Mouse (Mus musculus): ENCODE data around the gene Rad9a. TPM values are rescaled to one million over a fixed set of nuclear protein-coding genes. Genes with fewer than 3 reads are reported as not detected.

The Rad9a gene
- total and polyA plus RNA-seq, 3 experiments = 4.1 to 13.5 (median 4.4) TPM

GRCm38 (mm10) chr19:4170723-4171392 is 30.6 kb downstream of the Rad9a start:
- peak overlapping the region; percentile 52; the same call in 1 of the 2 replicates for H3K9ac ChIP-seq (ENCODE audit: low read depth, low read length)
- peaks cover 8% of the 10 kb centered on the region for H3K4me1 ChIP-seq (ENCODE audit: control insufficient read depth, insufficient read depth, low read length)
- no peak overlapping the region for H3K4me3 ChIP-seq
- WGBS = 81% methylated on average over 10 of the region's 10 CpGs
- H3K27ac ChIP-seq = peak overlapping the region; percentile 92
- H3K79me2 ChIP-seq (replicated peaks; ENCODE audit: control insufficient read depth, insufficient read depth, low read length) = no peaks in the 10 kb centered on the region
- intact Hi-C loops (cut with DNase I) = loop anchor here (1.0 to 2.0 kb wide), 2 partner anchors 21 to 58 kb away; partner anchors contain the start of gene Ppp1ca
- DNase-seq = peak in 1 of 2 experiments; percentile 30
- no peaks in the 10 kb centered on the region for H3K36me3 ChIP-seq (ENCODE audit: control insufficient read depth, insufficient read depth, low read length)
- no peaks in the 10 kb centered on the region for H3K27me3 ChIP-seq (ENCODE audit: control insufficient read depth, insufficient read depth, low read length)
- TF ChIP-seq EP300 (IDR thresholded peaks at IDR 0.05; ENCODE audit: insufficient read depth, low read depth, low read length) = no peak
- no peak for TF ChIP-seq CTCF (IDR thresholded peaks at IDR 0.05)
- no peak for TF ChIP-seq POLR2A (IDR thresholded peaks at IDR 0.05; ENCODE audit: insufficient read depth, low read depth, low read length)

- WGBS = 5% methylated on average over 27 of the region's 27 CpGs
- no peak for DNase-seq
- Histone ChIP-seq H3K4me1 (ENCODE audit: control insufficient read depth, insufficient read depth, low read length) (peaks cover 6% of the 10 kb centered on the region), H3K4me3 (peak overlapping the region; percentile 60), H3K79me2 (replicated peaks; ENCODE audit: control insufficient read depth, insufficient read depth, low read length) (no peaks in the 10 kb centered on the region), H3K27ac (peak overlapping the region; percentile 92), H3K36me3 (ENCODE audit: control insufficient read depth, insufficient read depth, low read length) (no peaks in the 10 kb centered on the region), H3K27me3 (ENCODE audit: control insufficient read depth, insufficient read depth, low read length) (no peaks in the 10 kb centered on the region), H3K9ac (ENCODE audit: low read depth, low read length) (peak overlapping the region; percentile 86)
- TF ChIP-seq EP300 (IDR thresholded peaks at IDR 0.05; ENCODE audit: insufficient read depth, low read depth, low read length) = no peak
- TF ChIP-seq CTCF (IDR thresholded peaks at IDR 0.05) = no peak
- no peak for TF ChIP-seq POLR2A (IDR thresholded peaks at IDR 0.05; ENCODE audit: insufficient read depth, low read depth, low read length)
- intact Hi-C loops (cut with DNase I) = loop anchor here (1.0 to 2.0 kb wide), 2 partner anchors 22 to 59 kb away; partner anchors contain the start of gene Ppp1ca
These were observed 31.7 kb downstream of the Rad9a start for GRCm38 (mm10) chr19:4169810-4170209.

- no peaks in the 10 kb centered on the region for H3K36me3 ChIP-seq (ENCODE audit: control insufficient read depth, insufficient read depth, low read length)
- DNase-seq = peak; percentile 99 to 100
- under 1% methylated on average over 35 of the region's 43 CpGs for WGBS
- H3K4me1 ChIP-seq (ENCODE audit: control insufficient read depth, insufficient read depth, low read length) = peaks cover 6% of the 10 kb centered on the region
- no peaks in the 10 kb centered on the region for H3K27me3 ChIP-seq (ENCODE audit: control insufficient read depth, insufficient read depth, low read length)
- no peaks in the 10 kb centered on the region for H3K79me2 ChIP-seq (replicated peaks; ENCODE audit: control insufficient read depth, insufficient read depth, low read length)
- peak; percentile 97 for TF ChIP-seq POLR2A (IDR thresholded peaks at IDR 0.05; ENCODE audit: insufficient read depth, low read depth, low read length)
- no peak; the same call in none of the 2 replicates for TF ChIP-seq CTCF (IDR thresholded peaks at IDR 0.05)
- peak; percentile 81; the same call in 1 of the 2 replicates for TF ChIP-seq EP300 (IDR thresholded peaks at IDR 0.05; ENCODE audit: insufficient read depth, low read depth, low read length)
- intact Hi-C loops (cut with DNase I) = no loop called here
- peak overlapping the region; percentile 92 for H3K27ac ChIP-seq
- peak overlapping the region; percentile 60 for H3K4me3 ChIP-seq
- peak overlapping the region; percentile 86 for H3K9ac ChIP-seq (ENCODE audit: low read depth, low read length)
These were observed 32.1 kb downstream of the Rad9a start for GRCm38 (mm10) chr19:4169378-4169784.

- Histone ChIP-seq H3K27ac (no peak overlapping the region; the same call in 1 of the 2 replicates), H3K36me3 (ENCODE audit: control insufficient read depth, insufficient read depth, low read length) (no peaks in the 10 kb centered on the region), H3K27me3 (ENCODE audit: control insufficient read depth, insufficient read depth, low read length) (no peaks in the 10 kb centered on the region), H3K9ac (ENCODE audit: low read depth, low read length) (no peak overlapping the region), H3K4me1 (ENCODE audit: control insufficient read depth, insufficient read depth, low read length) (peaks cover 7% of the 10 kb centered on the region), H3K79me2 (replicated peaks; ENCODE audit: control insufficient read depth, insufficient read depth, low read length) (no peaks in the 10 kb centered on the region), H3K4me3 (no peak overlapping the region)
- TF ChIP-seq CTCF (IDR thresholded peaks at IDR 0.05) (no peak), EP300 (IDR thresholded peaks at IDR 0.05; ENCODE audit: insufficient read depth, low read depth, low read length) (no peak), POLR2A (IDR thresholded peaks at IDR 0.05; ENCODE audit: insufficient read depth, low read depth, low read length) (no peak)
- intact Hi-C loops (cut with DNase I) = no loop called here
- WGBS = 42% methylated on average over 9 of the region's 9 CpGs
- DNase-seq = no peak
These were observed 34.6 kb downstream of the Rad9a start for GRCm38 (mm10) chr19:4166678-4167476.

GRCm38 (mm10) chr19:4164721-4165120 is 36.7 kb downstream of the Rad9a start:
- WGBS = 54% methylated on average over 2 of the region's 2 CpGs
- no peak overlapping the region for H3K27ac ChIP-seq

More at GRCm38 (mm10) chr19:4164721-4165120, 36.7 kb downstream of the Rad9a start:
- no peak overlapping the region for H3K4me3 ChIP-seq
- no peak overlapping the region for H3K9ac ChIP-seq (ENCODE audit: low read depth, low read length)
- no peak for DNase-seq
- intact Hi-C loops (cut with DNase I) = no loop called here
- H3K79me2 ChIP-seq (replicated peaks; ENCODE audit: control insufficient read depth, insufficient read depth, low read length) = no peaks in the 10 kb centered on the region
- H3K36me3 ChIP-seq (ENCODE audit: control insufficient read depth, insufficient read depth, low read length) = no peaks in the 10 kb centered on the region
- H3K4me1 ChIP-seq (ENCODE audit: control insufficient read depth, insufficient read depth, low read length) = peaks cover 3% of the 10 kb centered on the region
- H3K27me3 ChIP-seq (ENCODE audit: control insufficient read depth, insufficient read depth, low read length) = no peaks in the 10 kb centered on the region
- TF ChIP-seq POLR2A (IDR thresholded peaks at IDR 0.05; ENCODE audit: insufficient read depth, low read depth, low read length) (no peak), EP300 (IDR thresholded peaks at IDR 0.05; ENCODE audit: insufficient read depth, low read depth, low read length) (no peak), CTCF (IDR thresholded peaks at IDR 0.05) (no peak)

All from heart, adult 2 months (tissue).